Mouse (Mus musculus) testis, postnatal 14 days (tissue): ENCODE results near the gene 5730480H06Rik.

Experiments used
- DNase-seq: peaks from one replicate; pipeline ENCODE4 v3.0.0; 2021; ENCODE audit warnings: low spot score

The 5730480H06Rik gene

DNA sequence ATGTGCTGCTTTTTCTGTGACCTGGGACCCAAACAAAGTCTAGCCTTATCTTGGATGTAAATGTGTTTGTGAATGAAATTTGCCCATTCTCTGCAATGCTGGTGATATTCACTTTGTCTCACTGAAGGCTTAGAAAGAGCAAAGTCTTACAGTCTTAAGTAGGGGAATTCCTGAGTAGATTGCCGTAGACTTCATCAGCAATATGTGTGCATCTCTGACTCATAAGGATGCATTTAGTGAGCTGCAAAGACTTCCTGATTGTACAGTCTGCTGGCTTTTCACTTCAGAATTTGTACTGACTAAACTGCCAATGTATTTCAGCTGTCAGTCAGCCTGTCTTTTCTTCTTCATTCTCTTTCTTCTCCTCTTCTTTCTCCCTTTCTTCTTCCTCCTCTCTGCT lies 94.2 kb downstream of the 5730480H06Rik start:
- DNase-seq: no peak

DNA sequence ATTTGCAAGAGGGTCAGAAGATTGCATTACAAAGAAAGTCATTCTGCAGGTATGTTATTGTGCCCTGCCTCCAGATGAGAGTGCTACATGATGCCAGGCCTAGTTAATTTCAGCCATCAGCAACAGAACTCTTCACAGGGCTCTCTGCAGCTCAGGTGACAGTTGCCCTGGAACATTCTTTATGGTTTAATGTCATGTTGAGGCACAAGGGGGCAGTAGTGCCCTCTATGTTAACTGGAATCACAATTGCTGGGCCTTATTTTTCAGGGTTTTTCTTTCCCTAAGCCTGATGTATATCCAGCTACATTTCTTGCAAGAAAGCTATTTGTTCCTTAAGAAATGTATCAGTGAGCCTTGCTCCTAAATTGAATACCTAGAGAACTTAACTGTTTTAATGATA lies 102.7 kb downstream of the 5730480H06Rik start:
- DNase-seq: no peak

DNA sequence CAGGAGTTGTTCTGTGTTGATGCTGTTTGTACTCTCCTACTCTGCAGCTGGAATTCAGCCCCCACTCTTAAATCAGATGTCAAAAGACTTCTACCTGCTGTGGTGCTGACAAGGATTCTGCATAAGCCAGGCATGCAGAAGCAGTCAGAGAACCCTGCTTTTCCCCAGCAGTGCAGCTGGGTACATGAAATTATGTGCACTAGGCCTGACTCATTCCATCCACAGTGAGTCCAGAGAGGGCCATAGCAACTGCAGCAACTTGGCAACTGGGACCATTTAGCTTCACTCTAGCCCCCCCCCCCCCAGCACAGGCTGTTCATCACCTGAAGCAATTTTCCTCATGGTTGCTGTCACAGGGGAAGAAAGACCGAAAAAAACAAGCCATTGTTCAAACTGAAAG lies 121.1 kb downstream of the 5730480H06Rik start:
- no peak for DNase-seq

GRCm38 (mm10) chr5:48460221-48460620 lies 132.5 kb downstream of the 5730480H06Rik start:
- no peak for DNase-seq
